Mouse (Mus musculus): ENCODE results near the gene Pld5. TPM values are rescaled to one million over a fixed set of nuclear protein-coding genes. Genes with fewer than 3 reads are reported as not detected.
A peak's percentile ranks its signal among the peaks of the same experiment; 100 is the strongest.

Gene Pld5
- total and polyA plus RNA-seq, 2 experiments from 2014 or later: 4.9 to 6.1 TPM

- Histone ChIP-seq H3K4me1 (ENCODE audit: insufficient read depth, low read length) (no peaks in the 10 kb centered on the region), H3K9me3 (ENCODE audit: low read length) (no peaks in the 10 kb centered on the region), H3K27ac (ENCODE audit: low read depth, low read length) (no peak overlapping the region), H3K4me3 (ENCODE audit: low read depth, low read length) (no peak overlapping the region), H3K9ac (replicated peaks; ENCODE audit: low read length, poor library complexity, severe bottlenecking) (no peak overlapping the region), H3K4me2 (ENCODE audit: low read depth, low read length, poor library complexity, severe bottlenecking) (no peak overlapping the region), H3K27me3 (ENCODE audit: insufficient read depth, low read length) (no peaks in the 10 kb centered on the region), H3K36me3 (ENCODE audit: insufficient read depth, low read length) (no peaks in the 10 kb centered on the region)
- no peak for TF ChIP-seq CTCF (IDR thresholded peaks at IDR 0.05)
- ATAC-seq (ENCODE audit: low FRiP score) (no peak), DNase-seq (ENCODE audit: low spot score) (no peak)
- WGBS: 86% methylated on average over 6 of the region's 6 CpGs
Measured at GRCm38 (mm10) chr1:176034699-176035098, 240.4 kb downstream of the Pld5 start.

- 82% methylated on average over 5 of the region's 5 CpGs for WGBS
- TF ChIP-seq CTCF (IDR thresholded peaks at IDR 0.05): no peak
- DNase-seq (ENCODE audit: low spot score): no peak
Measured at GRCm38 (mm10) chr1:176033698-176034097, 241.4 kb downstream of the Pld5 start.

GRCm38 (mm10) chr1:176029063-176029462 is 246.0 kb downstream of the Pld5 start:
- Histone ChIP-seq H3K36me3 (ENCODE audit: insufficient read depth, low read length) (no peaks in the 10 kb centered on the region), H3K4me3 (ENCODE audit: low read depth, low read length) (no peak overlapping the region), H3K9me3 (ENCODE audit: low read length) (no peaks in the 10 kb centered on the region), H3K4me2 (ENCODE audit: low read depth, low read length, poor library complexity, severe bottlenecking) (no peak overlapping the region), H3K27me3 (ENCODE audit: insufficient read depth, low read length) (no peaks in the 10 kb centered on the region), H3K4me1 (ENCODE audit: insufficient read depth, low read length) (no peaks in the 10 kb centered on the region), H3K27ac (ENCODE audit: low read depth, low read length) (no peak overlapping the region), H3K9ac (replicated peaks; ENCODE audit: low read length, poor library complexity, severe bottlenecking) (no peak overlapping the region)
- DNase-seq (ENCODE audit: low spot score) (no peak), ATAC-seq (ENCODE audit: low FRiP score) (no peak)
- WGBS: 87% methylated on average over 1 of the region's 1 CpGs
- no peak for TF ChIP-seq CTCF (IDR thresholded peaks at IDR 0.05)

More at GRCm38 (mm10) chr1:176033698-176034097, 241.4 kb downstream of the Pld5 start:
- no peaks in the 10 kb centered on the region for H3K36me3 ChIP-seq (ENCODE audit: insufficient read depth, low read length)
- H3K4me2 ChIP-seq (ENCODE audit: low read depth, low read length, poor library complexity, severe bottlenecking): no peak overlapping the region
- H3K27me3 ChIP-seq (ENCODE audit: insufficient read depth, low read length): no peaks in the 10 kb centered on the region
- ATAC-seq (ENCODE audit: low FRiP score): no peak
- no peaks in the 10 kb centered on the region for H3K9me3 ChIP-seq (ENCODE audit: low read length)
- no peak overlapping the region for H3K27ac ChIP-seq (ENCODE audit: low read depth, low read length)
- no peaks in the 10 kb centered on the region for H3K4me1 ChIP-seq (ENCODE audit: insufficient read depth, low read length)
- no peak overlapping the region for H3K9ac ChIP-seq (replicated peaks; ENCODE audit: low read length, poor library complexity, severe bottlenecking)
- H3K4me3 ChIP-seq (ENCODE audit: low read depth, low read length): no peak overlapping the region

GRCm38 (mm10) chr1:176028397-176028796 is 246.7 kb downstream of the Pld5 start:
- Histone ChIP-seq H3K9me3 (ENCODE audit: low read length) (no peaks in the 10 kb centered on the region), H3K36me3 (ENCODE audit: insufficient read depth, low read length) (no peaks in the 10 kb centered on the region), H3K9ac (replicated peaks; ENCODE audit: low read length, poor library complexity, severe bottlenecking) (no peak overlapping the region), H3K4me3 (ENCODE audit: low read depth, low read length) (no peak overlapping the region), H3K27ac (ENCODE audit: low read depth, low read length) (no peak overlapping the region), H3K4me1 (ENCODE audit: insufficient read depth, low read length) (no peaks in the 10 kb centered on the region), H3K4me2 (ENCODE audit: low read depth, low read length, poor library complexity, severe bottlenecking) (no peak overlapping the region), H3K27me3 (ENCODE audit: insufficient read depth, low read length) (no peaks in the 10 kb centered on the region)
- no peak for TF ChIP-seq CTCF (IDR thresholded peaks at IDR 0.05)
- no peak for ATAC-seq (ENCODE audit: low FRiP score)
- DNase-seq (ENCODE audit: low spot score): no peak
- WGBS: 76% methylated on average over 3 of the region's 3 CpGs

- no peak overlapping the region for H3K4me3 ChIP-seq (ENCODE audit: low read depth, low read length)
Measured at GRCm38 (mm10) chr1:176024501-176024900, 250.6 kb downstream of the Pld5 start.

GRCm38 (mm10) chr1:176018523-176018922 is 256.6 kb downstream of the Pld5 start:
- DNase-seq (ENCODE audit: low spot score) (no peak), ATAC-seq (ENCODE audit: low FRiP score) (no peak)
- no peaks in the 10 kb centered on the region for H3K9me3 ChIP-seq (ENCODE audit: low read length)
- H3K27me3 ChIP-seq (ENCODE audit: insufficient read depth, low read length): no peaks in the 10 kb centered on the region
- H3K4me3 ChIP-seq (ENCODE audit: low read depth, low read length): no peak overlapping the region
- no peak overlapping the region for H3K4me2 ChIP-seq (ENCODE audit: low read depth, low read length, poor library complexity, severe bottlenecking)
- no peak overlapping the region for H3K27ac ChIP-seq (ENCODE audit: low read depth, low read length)
- no peak overlapping the region for H3K9ac ChIP-seq (replicated peaks; ENCODE audit: low read length, poor library complexity, severe bottlenecking)
- TF ChIP-seq CTCF (IDR thresholded peaks at IDR 0.05): no peak
- H3K4me1 ChIP-seq (ENCODE audit: insufficient read depth, low read length): no peaks in the 10 kb centered on the region
- WGBS: 93% methylated on average over 3 of the region's 3 CpGs
- no peaks in the 10 kb centered on the region for H3K36me3 ChIP-seq (ENCODE audit: insufficient read depth, low read length)

More at GRCm38 (mm10) chr1:176024501-176024900, 250.6 kb downstream of the Pld5 start:
- no peak overlapping the region for H3K9ac ChIP-seq (replicated peaks; ENCODE audit: low read length, poor library complexity, severe bottlenecking)
- no peaks in the 10 kb centered on the region for H3K4me1 ChIP-seq (ENCODE audit: insufficient read depth, low read length)
- no peak overlapping the region for H3K27ac ChIP-seq (ENCODE audit: low read depth, low read length)
- no peaks in the 10 kb centered on the region for H3K27me3 ChIP-seq (ENCODE audit: insufficient read depth, low read length)
- no peak overlapping the region for H3K4me2 ChIP-seq (ENCODE audit: low read depth, low read length, poor library complexity, severe bottlenecking)
- no peaks in the 10 kb centered on the region for H3K9me3 ChIP-seq (ENCODE audit: low read length)
- WGBS: 52% methylated on average over 1 of the region's 1 CpGs
- DNase-seq (ENCODE audit: low spot score): peak; percentile 38
- H3K36me3 ChIP-seq (ENCODE audit: insufficient read depth, low read length): no peaks in the 10 kb centered on the region
- ATAC-seq (ENCODE audit: low FRiP score): no peak
- TF ChIP-seq CTCF (IDR thresholded peaks at IDR 0.05): no peak

Measured in midbrain, postnatal 0 days (tissue).